Mouse (Mus musculus) thymus, postnatal 36 days (tissue): Measurements from ENCODE around the gene Hecw2.

ENCODE experiments used
- DNase-seq, 2 experiments: peaks; one replicate each; pipeline ENCODE4 v3.0.0; 2022; ENCODE audit warnings: mixed read lengths in 2 of 2

Gene Hecw2

DNA sequence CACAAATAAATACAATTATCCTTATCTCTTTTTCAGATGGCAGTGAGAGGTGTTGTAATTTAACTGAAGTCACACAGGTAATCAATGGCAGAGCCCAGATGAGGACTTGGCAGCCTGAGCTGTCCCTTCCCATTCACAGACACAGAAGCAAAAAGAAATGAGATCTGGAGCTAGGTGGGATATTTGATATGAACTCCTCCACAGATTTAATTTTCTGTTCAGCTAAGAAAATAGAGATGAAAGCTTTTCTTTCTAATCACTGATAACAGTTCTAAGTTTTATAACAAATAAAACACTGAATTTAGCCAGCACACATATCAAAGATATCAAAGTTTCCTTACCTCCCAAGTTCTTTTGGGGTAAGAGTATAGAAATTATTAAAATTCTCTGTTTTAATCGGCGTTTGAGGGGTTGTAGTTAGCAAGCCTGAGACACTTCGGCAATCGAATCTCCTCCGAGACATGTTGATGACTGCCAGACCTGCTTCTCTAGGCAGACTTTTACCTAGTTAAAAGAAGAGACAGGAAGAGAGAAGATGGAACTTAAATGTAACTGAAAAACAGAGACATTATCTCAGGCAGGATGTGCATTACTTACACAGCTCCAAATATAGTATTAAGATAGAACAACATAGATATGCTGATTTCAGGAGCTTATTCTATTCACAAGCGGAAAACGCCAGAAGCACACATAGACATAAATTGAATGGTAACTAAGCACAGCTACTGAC is 418.6 kb downstream of the Hecw2 start:
- DNase-seq = no peak

DNA sequence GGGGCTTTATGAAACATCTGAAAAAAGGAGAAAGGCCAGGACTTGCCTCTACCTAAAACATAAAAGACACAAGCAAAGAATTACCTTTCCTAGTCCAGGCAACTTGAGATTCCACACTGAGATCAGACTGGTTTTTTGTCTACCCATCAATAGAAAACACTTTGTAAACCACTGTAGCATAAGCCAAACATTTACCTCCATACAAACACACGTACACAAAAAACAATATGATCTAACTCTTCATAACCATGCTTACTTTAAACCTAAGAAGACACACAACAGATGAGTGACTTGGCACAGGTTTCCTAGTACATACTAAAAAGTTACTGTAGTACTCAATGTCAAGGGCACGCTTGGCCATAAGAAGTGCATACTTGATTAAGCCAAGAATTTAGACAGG is 419.4 kb downstream of the Hecw2 start:
- no peak for DNase-seq

DNA sequence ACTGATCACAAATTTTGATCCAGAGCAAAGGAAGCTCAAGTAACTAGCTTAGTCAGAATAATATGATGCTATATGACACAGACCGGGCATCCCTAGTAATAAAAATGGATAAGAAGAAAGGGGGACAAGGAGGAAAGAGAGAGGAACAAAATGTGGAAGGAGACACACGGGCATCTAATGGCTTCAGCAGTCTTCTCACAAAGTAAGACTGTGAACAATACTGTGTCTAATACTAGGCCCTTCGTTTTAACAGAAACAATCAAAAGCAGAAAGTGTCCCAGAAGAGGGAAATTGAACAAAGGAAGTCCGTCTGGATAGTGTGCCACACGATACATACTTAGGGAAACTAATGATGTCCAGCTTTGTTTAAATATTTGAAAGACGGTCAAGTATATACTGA is 419.9 kb downstream of the Hecw2 start:
- DNase-seq = no peak

DNA sequence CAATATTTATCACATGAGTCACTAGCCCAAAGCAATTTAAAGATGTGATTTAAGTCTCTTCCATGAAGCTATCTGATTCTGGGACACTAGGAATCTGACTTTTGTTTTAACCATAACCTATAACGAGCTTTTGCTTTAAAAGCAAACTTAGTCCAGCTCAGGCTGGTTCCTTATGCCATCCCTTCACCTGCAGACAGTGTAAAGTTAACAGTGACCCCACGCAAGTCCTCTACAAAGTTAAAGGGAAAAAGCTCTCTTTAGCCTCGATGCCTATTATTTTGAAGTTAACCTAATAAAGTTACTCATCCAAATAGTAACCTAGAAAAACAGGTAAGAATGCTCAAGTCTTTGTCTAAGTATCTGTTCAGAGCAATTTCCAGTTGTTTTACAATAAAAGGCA is 420.4 kb downstream of the Hecw2 start:
- DNase-seq = no peak

DNA sequence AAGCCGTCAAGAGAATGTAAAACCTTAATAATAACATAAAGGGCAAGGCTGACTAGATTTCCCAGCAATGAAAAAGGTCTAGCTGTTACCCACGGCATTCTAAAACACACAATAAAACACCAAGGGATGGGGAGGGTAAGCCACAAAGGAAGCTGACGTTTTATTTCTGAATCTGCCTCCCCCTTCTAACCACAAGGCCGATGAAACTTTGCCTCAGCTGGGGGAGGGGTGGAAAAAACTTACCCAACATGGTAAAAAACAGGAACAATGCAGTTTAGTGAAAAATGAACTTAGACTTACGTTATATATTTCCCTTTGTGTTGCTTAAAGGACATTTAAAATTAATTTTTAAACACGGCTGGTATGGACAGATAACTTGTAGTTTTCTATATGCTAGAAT is 421.0 kb downstream of the Hecw2 start:
- DNase-seq = peak; percentile 75 to 80

DNA sequence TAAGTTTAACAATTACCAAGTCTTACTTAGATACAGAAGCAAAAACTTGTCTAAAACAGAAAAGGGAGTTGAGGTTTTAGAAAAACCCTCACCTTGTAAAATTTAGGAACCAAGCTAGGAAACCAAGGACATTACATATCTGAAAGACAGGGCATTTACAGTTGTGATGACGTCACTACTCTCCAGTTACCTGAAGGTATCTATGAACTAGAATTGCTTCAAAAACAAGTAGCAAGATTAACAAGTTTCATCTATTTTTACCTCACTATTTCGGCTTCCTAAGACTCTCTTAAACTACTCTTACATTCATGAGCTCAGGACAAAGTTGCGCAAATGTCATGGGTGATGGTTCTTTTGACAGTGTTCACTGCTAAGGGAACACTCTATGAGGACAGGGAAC is 422.0 kb downstream of the Hecw2 start:
- no peak for DNase-seq

DNA sequence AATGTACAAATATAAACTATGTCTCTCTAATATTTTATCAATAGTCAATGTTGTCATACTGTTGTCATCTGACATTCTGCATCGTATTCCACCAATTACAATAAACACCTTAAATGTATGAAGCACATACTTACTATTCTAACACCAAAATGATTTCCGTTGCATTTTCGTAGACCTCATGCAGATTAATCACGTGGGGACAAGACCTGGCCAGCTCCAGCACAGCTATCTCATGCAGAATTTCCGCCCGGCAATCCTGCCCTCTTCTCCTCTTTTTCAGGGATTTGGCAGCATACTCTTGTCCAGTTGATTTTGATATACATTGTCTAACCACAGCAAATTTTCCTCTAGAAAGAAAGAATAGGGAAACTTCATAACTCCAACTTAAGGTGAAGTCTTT is 423.5 kb downstream of the Hecw2 start:
- no peak for DNase-seq

DNA sequence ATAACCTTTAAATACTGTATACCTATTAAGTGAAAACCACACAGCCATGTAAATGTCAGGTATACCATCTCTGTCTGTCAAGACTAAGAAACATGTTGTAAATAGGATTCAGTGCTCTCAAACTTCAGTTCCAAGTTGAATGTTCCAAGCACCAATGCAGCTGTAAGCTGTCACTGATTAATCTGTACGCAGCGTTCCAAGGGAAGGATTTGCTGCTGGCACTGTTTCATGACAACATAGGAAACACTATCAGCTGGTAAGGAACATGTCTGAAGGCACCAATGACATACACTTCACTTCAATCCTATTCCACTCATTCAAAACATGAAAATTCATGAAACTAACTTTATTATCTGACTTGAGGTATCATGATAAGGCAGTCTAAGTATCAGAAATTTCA is 428.9 kb downstream of the Hecw2 start:
- no peak for DNase-seq

DNA sequence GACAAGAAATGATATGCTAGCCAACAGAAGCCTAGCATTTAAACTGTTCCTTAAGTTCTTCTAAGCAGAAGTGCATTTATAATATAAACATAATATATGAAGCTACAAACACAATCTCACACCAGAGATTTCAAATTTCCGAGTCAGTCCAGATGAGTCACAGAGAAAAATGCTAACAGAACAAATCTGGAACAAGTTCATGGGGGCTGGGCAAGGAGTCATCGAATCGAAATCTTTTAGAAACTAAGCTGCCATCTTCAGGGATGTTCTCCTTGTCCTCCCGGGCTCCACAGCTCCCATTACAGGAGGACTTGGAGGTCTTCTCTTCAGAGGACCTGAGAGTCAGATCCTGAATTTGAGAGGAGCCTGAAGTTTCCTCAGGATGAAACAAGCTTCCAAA is 437.7 kb downstream of the Hecw2 start:
- DNase-seq = no peak
